Mouse (Mus musculus) lung, embryonic 14.5 days (tissue): ENCODE data around the gene Rapsn. TPM values are rescaled to one million over a fixed set of nuclear protein-coding genes. Genes with fewer than 3 reads are reported as not detected.

Experiments used
- ATAC-seq: fragments of 200-750 bp; cut with Nextera tagmentation; 2 replicates; pipeline ENCODE4 v1.8.0; 2017; ENCODE audit warnings: mild to moderate bottlenecking, moderate TSS enrichment, moderate library complexity; ENCODE audit not compliant: insufficient read depth
- DNase-seq: peaks from one replicate; pipeline ENCODE4 v3.0.0-alpha.2; 2015
- H3K27ac ChIP-seq: fragments of 300-500 bp; sonication (generic); 2 replicates; pipeline ENCODE4 v1.5.1; 2014; ENCODE audit warnings: low read depth, mild to moderate bottlenecking, moderate library complexity
- H3K27me3 ChIP-seq: fragments of 300-500 bp; sonication (generic); 2 replicates; pipeline ENCODE4 v1.6.1; 2014; ENCODE audit warnings: low read length, control low read depth; ENCODE audit not compliant: insufficient read depth
- H3K36me3 ChIP-seq: fragments of 300-500 bp; sonication (generic); 2 replicates; pipeline ENCODE4 v1.6.1; 2014; ENCODE audit warnings: control low read depth; ENCODE audit not compliant: insufficient read depth
- H3K4me1 ChIP-seq: fragments of 300-500 bp; sonication (generic); 2 replicates; pipeline ENCODE4 v1.6.1; 2014; ENCODE audit warnings: antibody characterized with exemption, control low read depth; ENCODE audit not compliant: insufficient read depth
- H3K4me2 ChIP-seq: fragments of 300-500 bp; sonication (generic); 2 replicates; pipeline ENCODE4 v1.6.1; 2014; ENCODE audit warnings: mild to moderate bottlenecking
- H3K4me3 ChIP-seq: fragments of 300-500 bp; sonication (generic); 2 replicates; pipeline ENCODE4 v1.5.1; 2014; ENCODE audit warnings: low read depth, low read length
- H3K9ac ChIP-seq: fragments of 300-500 bp; sonication (generic); 2 replicates; pipeline ENCODE4 v1.6.1; 2014
- H3K9me3 ChIP-seq: fragments of 300-500 bp; sonication (generic); 2 replicates; pipeline ENCODE4 v1.6.1; 2016; ENCODE audit warnings: low read depth, low read length, control low read depth
- CTCF ChIP-seq: IDR thresholded peaks from 2 replicates; pipeline ENCODE4 v1.5.1; 2016; ENCODE audit warnings: antibody characterized with exemption, low read depth
- WGBS: fragments of 180-500 bp; shearing (Covaris S2); extraction: QIAGEN DNeasy Blood & Tissue Kit; methylation state at CpG from one replicate; pipeline ENCODE4 v1.1.7; 2014; 5-methylcytosine and 5-hydroxymethylcytosine counted together
- polyA plus RNA-seq: library from polyadenylated mRNA; unstranded; fragments of >200 nt; fragmentation: Nextera tagmentation; extraction: Ambion mirVana; gene quantifications from 2 replicates; pipeline ENCODE4 v1.2.1, GENCODE M21; 2014

Gene Rapsn
- polyA plus RNA-seq, 1 experiment from 2014 or later: 1.5 TPM

DNA sequence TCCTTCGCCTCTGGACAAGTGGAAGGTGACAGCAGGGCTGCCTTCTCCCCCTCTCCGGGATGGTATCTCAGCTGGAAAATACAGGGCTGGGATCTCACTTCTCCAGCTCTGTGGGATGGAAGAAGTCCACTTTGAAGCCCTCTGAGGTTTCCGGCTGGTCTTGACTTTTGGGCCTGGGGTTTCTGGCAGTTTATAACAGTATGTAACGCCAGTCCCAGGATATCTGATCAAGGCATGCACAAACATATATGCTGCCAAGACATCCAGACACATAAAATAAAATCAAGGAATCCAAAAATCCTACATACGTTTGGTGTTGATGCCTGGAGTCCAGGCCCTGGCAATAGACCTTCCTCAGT is 43.6 kb downstream of the Rapsn start:
- Histone ChIP-seq H3K36me3 (no peaks in the 10 kb centered on the region), H3K27ac (no peak overlapping the region), H3K4me1 (no peaks in the 10 kb centered on the region), H3K4me2 (peak overlapping the region; percentile 91), H3K9me3 (no peaks in the 10 kb centered on the region), H3K4me3 (peak overlapping the region; percentile 51), H3K27me3 (no peaks in the 10 kb centered on the region), H3K9ac (peak overlapping the region; percentile 69)
- TF ChIP-seq CTCF: no peak
- ATAC-seq: no peak
- no peak for DNase-seq
- WGBS: 22% methylated on average over 5 of the region's 5 CpGs

DNA sequence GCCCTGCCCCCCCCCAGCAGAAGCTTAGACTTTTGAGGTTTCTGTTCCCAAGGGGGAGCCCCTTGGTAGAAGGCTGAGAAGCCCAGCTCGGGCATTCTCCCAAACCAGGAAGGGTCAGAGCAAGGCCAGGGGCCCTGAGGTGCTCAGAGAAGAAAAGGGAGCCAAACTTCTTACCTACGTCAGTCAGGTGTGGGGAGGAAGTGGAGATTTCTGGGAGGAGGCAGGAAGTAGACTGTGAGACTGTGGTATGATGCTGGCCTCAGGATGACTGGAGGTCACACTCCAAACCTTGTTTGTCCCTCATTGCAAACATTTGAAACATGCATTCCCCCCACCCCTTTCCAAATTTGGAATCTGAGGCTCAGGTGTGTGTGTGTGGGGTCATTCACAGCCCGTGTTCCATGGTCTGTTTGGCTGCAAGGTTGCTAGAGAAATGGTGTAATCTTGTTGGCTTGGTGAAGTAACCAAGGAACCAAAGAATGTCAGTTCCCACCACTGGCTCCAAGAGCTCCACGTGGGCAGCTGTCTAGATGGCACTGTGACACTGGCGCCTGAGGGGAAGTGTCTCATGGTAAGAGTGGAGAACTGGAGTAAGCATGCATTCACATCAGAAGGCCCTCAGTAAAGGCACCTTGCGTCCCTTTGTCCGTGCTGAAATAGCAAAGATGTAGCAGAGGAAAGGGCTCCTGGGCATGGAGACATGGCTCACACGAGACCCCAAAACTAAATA is 45.5 kb downstream of the Rapsn start:
- Histone ChIP-seq H3K27me3 (no peaks in the 10 kb centered on the region), H3K4me1 (no peaks in the 10 kb centered on the region), H3K27ac (no peak overlapping the region), H3K9ac (no peak overlapping the region), H3K4me3 (no peak overlapping the region), H3K4me2 (no peak overlapping the region), H3K9me3 (no peaks in the 10 kb centered on the region), H3K36me3 (no peaks in the 10 kb centered on the region)
- ATAC-seq: no peak
- DNase-seq: no peak
- TF ChIP-seq CTCF: no peak
- WGBS: 72% methylated on average over 8 of the region's 8 CpGs

DNA sequence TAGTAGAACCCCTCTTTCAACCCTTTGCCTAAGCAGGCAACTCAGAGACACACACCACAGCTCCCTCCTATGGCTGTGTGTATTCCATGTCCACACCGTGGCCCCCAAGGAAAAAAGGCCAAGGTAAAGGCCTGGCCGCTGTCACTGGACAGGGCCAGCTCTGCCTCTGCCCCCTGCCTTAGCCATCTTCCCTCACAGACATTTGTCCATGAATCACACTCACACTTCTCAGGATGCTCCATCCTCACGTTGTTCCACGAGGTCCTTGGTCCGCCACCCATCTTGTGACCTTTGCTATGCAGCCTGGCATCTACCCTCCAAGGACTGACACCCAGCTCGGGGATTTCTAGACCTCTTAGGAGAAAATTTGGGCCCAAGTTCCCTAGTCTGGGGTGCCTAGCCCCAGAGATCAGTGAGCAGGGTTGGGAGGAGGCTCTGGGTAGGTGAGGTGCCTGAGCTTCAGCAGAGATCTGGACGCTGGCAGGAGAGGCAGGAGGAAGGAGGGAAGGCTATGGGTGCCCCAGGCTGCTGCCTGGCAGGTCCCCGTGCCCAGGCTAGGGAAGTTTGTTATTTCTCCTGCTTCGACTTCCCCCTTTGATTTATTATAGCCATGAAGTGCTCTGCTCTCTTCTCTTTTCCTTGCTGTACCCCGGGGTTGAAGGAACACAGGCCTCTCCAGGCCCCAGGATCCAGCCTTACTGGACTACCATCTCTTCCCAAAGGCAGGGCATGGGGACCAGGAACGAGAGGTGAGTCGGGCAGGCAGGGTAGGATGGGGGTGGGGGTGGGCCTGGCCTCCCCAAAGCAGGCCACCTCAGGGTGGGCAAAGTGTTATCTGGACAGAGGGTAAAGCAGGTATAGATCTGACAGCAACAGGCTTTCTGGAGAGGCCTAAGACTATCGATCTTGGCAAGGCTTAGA is 46.6 kb downstream of the Rapsn start, which contains the start of gene Spi1:
Gene Spi1, plus strand, starts transcription at position 616 of the 921 bp plus-strand sequence.
- Histone ChIP-seq H3K9ac (no peak within 1 kb of the TSS), H3K4me2 (no peak within 1 kb of the TSS), H3K36me3 (no peaks in the 10 kb centered on the region), H3K4me1 (no peaks in the 10 kb centered on the region), H3K27me3 (no peaks in the 10 kb centered on the region), H3K9me3 (no peaks in the 10 kb centered on the region), H3K4me3 (no peak within 1 kb of the TSS), H3K27ac (peak within 1 kb of the TSS; percentile 24; the same call in 1 of the 2 replicates)
- WGBS: 76% methylated on average over 13 of the region's 13 CpGs
- no peak for DNase-seq
- no peak for TF ChIP-seq CTCF
- ATAC-seq: no peak

DNA sequence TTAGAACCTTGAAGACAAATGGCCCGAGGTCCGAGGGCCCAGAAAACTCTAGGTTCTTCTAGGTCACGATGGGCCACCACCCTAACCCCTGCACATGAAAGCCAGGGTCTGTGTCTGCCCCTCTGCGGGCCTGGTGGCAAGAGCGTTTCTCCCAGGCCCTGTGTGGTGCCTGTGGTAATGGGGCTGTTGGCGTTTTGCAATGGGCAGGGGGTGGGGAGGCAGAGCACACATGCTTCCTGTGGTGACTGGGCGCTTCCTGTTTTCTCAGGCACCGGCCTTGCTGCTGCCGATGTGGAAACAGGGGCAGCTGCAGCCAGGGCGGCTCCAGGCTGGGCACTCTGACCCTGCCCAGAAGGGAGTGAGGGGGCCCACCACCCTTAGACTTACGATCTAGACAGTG is 47.4 kb downstream of the Rapsn start:
- H3K4me2 ChIP-seq: no peak overlapping the region
- ATAC-seq (no peak), DNase-seq (peak; percentile 47)
- H3K27ac ChIP-seq: peak overlapping the region; percentile 24; the same call in 1 of the 2 replicates
- H3K4me1 ChIP-seq: no peaks in the 10 kb centered on the region
- no peaks in the 10 kb centered on the region for H3K9me3 ChIP-seq
- no peak for TF ChIP-seq CTCF
- 62% methylated on average over 11 of the region's 11 CpGs for WGBS
- H3K9ac ChIP-seq: no peak overlapping the region
- H3K36me3 ChIP-seq: no peaks in the 10 kb centered on the region
- H3K4me3 ChIP-seq: no peak overlapping the region
- no peaks in the 10 kb centered on the region for H3K27me3 ChIP-seq

DNA sequence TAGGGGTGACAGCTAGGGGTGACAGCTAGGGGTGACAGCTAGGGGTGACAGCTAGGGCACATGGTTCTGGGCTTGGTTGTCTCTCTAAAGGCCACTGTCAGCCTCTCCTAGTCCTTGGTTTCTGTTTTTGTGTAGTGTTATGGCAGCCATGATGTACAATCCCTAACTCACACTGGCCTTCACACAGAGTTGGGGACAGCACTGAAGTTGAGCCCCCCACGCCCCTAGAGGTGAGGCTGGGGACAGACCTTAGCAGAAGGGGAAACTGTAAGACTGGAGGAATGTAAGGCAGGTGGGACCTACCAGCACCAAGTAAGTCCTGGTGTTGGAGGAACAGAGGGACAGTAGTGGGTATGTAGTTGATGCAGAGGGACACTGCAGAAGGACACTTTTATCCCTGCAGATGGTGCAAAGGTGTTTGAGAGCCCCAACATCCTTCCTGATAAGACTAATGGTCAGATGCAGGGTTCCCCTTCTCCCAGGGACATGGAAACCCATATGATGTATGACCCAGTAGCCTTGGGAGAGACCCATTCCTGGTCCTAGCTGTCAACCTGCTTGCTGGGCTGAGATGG is 48.0 kb downstream of the Rapsn start:
- Histone ChIP-seq H3K9ac (no peak overlapping the region), H3K4me3 (no peak overlapping the region), H3K27me3 (no peaks in the 10 kb centered on the region), H3K27ac (no peak overlapping the region), H3K4me2 (no peak overlapping the region), H3K36me3 (no peaks in the 10 kb centered on the region), H3K4me1 (no peaks in the 10 kb centered on the region), H3K9me3 (no peaks in the 10 kb centered on the region)
- ATAC-seq (no peak), DNase-seq (no peak)
- 56% methylated on average over 1 of the region's 1 CpGs for WGBS
- TF ChIP-seq CTCF: peak; percentile 17; the same call in 1 of the 2 replicates

DNA sequence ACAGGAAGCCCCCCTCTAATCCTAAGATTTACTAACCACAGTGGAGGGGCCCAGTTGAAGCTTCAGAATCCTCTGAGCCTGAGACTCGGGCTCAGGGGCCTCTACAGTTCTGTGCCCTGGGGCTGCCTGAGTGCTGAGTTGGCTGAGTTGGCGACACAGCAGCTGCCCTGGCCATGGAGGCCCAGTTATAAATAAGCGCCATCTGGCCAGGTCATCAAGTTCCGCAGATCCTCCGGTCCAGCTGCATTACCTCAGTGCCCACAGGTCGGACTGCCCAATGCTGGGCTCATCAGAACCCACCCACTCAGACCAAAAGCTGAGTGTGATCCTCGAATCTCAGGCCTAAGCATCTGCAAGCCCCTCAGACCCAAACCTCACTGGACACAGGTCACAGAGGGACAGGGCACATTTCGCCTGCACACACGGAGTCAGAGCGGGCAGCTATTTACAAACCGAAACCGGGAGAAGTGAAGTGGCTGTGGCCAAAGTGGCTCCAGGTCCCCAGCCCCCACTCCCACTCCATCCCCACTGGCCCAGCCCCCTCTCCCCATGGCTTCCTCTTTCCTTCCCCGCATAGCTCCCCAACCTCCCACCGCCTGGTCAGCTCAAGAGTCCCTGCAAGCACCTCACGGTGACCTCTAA is 48.9 kb downstream of the Rapsn start:
- no peak for DNase-seq
- TF ChIP-seq CTCF: no peak
- WGBS: 77% methylated on average over 15 of the region's 15 CpGs

More for the DNA sequence above, 48.9 kb downstream of the Rapsn start:
- no peak overlapping the region for H3K4me3 ChIP-seq
- no peaks in the 10 kb centered on the region for H3K9me3 ChIP-seq
- no peaks in the 10 kb centered on the region for H3K4me1 ChIP-seq
- no peak overlapping the region for H3K27ac ChIP-seq
- no peaks in the 10 kb centered on the region for H3K36me3 ChIP-seq
- no peak overlapping the region for H3K4me2 ChIP-seq
- no peak for ATAC-seq
- H3K27me3 ChIP-seq: no peaks in the 10 kb centered on the region
- no peak overlapping the region for H3K9ac ChIP-seq
